Mouse (Mus musculus) kidney, postnatal 14 days (tissue): Measurements from ENCODE around the gene Kif20b.
A peak's percentile ranks its signal among the peaks of the same experiment; 100 is the strongest.

Experiments
- DNase-seq: peaks from one replicate; pipeline ENCODE4 v3.0.0; 2022; ENCODE audit warnings: mixed read lengths

The Kif20b gene

DNA sequence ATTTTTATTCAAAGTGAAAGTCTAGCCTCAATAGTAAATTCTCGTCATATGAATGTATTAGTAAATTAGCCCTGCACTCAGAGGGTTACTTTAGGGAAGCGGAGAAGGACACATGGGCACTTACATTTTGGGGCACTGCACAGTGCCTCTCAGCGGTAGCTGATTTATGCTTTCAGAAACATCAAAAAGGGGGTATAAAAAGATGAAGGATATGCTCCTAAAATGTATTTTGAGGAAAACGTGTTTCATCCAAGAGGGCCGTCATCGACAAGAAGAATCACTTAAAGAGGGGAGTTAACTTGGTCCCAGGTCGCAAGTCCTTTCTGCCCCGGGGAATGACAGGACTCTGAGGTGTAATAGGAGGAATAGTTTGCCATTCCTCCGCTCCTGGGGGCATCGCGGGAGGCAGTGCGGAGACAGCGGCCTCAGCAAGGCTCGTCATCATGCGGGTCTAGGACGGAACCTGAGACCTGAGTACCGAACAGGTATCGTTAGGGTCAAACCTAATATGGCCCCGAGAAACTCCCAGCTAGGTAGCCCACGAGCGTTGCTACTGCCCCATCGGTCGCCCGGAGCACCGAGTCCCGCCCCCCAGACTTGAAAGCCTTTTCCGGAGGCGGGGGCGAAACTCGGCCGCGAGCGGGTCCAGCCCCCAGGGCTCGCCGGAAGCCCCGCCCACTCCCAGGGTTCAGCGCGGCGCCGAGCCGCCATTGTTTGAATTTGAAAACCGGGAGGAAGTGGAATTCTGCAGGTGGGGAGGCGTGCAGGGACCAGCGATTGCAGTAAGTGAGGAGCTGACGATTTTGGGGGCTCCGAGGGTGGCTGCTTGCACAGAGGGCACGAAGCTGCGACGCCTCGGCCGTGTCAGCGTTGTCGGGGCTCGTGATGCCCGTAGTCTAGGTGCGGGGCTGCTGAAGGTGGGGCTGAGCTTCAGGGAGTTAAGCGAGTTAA is at the start of gene Kif20b:
Gene Kif20b, plus strand, starts transcription at position 710 of the 951 bp plus-strand sequence.
- DNase-seq = peak; percentile 93

DNA sequence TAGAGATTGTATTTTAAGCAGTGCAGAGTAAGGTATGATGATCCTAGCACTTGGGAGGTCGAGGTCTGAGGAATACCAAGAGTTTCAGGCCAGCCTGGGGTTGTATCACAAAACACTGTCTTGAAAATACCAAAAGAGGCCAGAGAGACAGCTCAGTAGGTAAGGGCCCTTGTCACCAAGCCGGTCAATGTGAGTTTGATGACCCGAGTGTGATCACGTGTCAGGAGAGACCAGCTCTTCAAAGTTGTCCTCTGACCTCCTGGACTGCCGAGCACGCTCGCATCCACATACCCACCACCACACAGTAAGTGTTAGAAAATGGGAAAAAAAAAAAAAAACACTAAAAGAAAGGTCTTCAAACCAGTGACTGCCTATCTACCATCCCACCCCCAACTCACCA is 45.5 kb upstream of the Kif20b start:
- DNase-seq = peak; percentile 33

DNA sequence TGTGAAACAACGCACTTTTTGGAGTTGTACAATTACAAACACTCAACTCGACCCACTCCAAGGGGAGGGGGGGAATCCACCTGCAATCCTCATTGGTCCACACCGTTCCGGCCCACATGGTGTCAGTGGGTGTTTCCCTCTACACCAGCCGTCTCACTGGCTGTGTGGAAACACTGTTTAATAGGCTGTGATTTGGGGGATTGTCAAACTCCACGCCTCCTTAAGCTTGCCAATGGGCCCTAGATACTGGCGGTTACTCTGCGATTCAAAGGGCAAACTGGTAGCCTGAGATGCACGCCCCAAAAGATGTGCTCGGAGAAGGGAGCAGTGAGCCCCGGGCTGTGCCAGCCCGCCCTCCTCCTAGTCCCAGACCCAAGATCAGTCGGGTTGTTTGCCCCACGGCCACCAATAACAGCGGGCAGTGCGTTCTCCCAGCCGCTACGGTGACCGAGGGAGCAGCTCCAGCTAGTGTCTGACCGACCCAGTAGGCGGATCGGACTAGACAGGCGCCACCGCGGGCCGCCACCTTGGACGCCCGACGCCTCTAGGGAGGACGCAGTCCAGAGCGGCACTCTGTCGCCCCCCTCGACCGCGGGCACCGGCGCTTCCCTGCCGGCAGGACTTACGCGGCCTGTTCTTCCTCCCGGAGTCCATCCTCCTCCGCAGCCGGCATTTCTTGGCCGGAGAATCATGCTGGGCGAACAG is 44.1 kb upstream of the Kif20b start:
- DNase-seq = peak; percentile 95

DNA sequence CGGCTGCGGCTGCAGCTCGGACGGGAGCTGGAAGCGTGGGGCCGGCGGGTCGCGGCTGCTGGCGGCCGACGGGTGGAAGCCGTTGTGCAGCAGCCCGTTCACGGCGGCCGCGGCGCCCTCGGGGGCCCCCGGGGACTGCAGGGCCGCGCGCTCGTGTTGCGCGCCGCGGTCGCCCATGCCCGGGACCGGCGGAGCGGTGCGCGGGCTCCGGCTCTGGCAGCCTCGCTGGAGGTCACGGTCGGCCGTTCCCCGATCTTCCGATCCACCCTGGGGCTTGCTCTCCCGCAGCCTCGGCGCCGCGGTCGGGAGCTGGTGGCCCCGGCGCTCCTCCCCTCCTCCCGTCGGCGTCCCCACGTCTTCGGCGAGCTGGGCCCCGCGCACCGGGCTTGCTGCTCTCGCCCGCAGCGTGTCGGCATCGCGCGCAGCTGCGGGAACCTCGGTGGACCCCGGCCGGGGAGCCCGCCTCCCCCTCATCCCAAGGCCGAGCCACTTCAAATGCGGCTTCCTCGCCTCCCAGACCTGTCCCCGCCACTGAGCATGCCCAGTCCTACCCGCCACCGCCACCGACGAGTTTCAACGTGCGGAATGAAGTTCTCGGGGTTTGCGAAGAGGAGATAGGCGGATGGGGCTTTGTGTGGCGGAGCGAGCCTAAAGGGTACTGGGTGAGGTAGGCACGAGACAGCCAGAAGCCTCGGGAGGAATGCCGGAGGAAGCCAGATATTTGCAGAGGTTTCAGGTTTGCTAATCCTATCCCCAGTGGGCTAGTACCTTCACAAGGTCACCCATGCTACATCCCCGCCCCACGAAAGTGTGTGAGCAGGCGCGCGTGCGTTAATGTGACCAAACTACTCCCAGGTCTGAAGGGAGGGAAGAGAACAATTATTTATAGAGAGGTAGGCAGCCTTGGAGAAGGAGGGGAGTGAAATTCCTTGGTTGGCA is 43.3 kb upstream of the Kif20b start, which contains the start of gene Pank1:
Gene Pank1, minus strand, starts transcription at position 853 of the 939 bp plus-strand sequence.
- DNase-seq = peak; percentile 86

DNA sequence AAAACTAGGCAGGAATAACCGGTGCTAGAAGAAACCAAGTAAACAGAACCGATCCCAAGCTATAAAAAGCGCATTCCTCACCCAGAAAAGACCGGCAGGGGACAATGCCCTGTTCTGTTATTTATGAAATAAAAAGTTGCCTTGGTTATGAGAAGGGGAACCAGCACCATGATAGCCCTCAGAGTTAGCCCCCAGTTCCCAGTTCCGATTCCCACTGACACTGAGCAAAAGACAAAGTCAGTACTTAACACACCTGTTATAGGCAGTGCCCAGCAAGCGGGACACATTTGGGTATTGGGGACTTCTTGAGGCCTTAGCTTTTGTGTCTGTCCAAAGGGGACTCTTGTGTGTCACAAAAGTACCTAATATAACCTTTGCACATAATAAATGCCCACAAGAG is 42.5 kb upstream of the Kif20b start:
- DNase-seq = no peak

DNA sequence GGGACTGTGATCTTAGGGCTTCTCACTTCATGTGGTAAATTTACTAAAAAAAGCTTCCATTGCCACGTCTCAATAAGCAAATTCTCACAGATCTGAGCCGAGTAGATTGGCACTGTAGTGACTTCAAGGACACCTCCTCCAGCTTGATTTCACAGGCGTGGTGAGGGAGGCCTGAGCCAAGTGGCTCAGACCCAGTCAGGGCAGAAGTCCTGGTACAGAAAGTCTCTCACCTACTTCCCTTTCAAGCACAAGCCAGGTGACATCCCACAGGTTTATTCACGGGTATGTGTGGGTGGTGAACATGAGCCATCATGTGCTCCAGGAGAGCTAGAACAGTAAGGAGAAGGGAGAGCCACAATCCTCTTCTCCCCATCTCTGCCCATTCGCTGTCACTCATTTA is 41.0 kb upstream of the Kif20b start:
- no peak for DNase-seq

DNA sequence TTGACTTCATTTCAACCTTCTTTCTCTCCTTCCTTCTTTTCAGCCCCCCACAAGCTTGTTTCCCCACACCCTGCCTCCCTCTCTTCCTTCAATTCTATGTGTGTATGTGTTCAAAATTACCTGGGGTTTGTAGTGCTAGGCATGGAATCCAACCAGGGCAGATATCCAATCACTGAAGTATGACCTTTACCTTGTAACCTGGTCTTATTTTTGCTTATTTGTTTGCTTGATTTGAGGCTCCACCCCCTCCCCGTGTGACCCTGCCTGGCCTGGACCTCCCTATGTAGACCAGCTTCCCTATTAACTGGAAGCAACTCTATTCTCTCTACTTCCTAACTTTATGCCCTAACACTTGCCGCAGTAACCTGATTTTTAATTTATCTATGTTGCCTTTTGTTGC is 39.7 kb upstream of the Kif20b start:
- DNase-seq = no peak

DNA sequence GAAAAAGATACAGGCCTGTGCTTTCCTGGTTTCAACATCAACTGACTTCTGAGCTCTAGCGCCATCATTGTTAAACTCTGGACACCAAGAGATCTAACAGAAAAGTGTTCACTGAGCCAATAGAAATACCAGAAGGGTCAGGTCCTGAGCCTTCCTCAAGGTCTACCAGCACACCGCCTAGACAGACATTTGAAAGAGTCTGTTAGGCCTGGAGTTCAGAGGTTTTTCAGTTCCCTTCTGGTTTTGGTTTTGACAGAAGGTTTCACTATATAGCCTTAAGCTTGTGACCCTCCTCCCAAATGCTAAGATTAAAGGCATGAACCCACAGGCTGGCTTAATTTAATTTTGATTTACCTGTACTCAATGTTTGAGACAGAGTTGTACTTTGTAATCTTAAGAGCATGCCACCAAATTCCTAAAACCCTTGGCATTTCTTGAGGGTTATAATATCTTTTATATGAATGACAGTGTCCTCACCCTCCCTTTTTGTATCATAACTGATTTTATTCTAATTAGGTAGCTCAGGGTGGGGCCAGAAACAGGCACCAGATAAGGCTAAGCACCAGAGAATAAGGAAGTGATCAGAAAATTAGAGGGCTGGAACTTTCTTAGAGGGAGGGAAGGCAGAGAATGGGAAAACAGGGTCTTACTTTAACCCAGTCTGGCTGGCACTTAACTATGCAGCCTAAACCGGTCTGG is 38.5 kb upstream of the Kif20b start:
- DNase-seq = no peak

DNA sequence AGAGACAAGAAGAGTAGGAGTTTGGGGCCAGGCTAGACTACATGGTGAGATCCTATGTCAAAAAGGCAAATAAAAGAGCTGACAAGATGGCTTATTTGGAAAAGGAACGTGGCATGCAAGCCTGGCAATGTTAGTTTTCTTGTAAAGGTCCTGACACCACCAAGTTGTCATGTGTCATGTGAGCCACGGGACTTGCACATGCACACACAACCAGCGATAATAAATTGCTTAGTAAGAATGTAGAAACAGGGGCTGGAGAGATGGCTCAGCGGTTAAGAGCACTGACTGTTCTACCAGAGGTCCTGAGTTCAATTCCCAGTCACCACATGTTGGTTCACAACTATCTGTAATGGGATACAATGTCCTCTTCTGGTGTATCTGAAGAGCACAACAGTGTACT is 35.8 kb upstream of the Kif20b start:
- no peak for DNase-seq

DNA sequence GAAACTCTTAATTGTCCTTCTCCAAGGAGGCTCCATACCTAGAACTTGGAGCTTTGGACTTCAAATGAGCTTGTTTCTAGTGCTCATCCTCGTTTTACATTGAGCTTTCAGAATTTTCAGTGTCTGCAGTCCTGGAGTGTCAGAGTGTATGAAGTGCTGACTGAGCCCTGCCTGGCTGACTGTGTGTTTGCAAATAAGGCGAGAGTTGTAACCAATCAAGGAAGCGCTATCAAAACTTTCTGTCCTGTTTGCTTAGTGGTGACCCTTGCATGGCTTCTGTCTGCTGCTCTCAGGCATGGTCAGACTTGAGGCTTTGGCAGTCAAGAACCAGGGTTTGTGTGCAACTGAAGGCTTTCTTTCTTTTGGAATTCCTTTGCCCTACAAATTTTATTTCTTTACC is 31.2 kb upstream of the Kif20b start:
- DNase-seq = no peak

DNA sequence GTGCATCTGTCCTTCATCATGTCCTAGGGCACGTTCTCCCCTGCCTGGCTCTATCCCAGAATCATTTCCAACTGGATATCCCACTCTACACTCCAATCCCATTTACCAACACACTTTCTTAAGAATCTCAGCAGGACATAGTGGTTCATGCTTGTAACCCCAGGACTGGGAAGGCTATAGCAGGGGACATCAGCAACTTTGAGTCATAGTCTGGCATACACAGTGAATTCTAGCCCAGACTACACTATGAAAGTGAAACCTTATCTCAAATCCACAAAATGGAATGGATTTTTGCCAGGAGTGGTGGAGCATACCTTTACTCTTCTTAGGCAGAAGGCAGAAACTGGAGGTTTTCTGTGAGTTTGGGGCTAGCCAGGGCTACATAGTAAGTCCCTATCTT is 30.6 kb upstream of the Kif20b start:
- DNase-seq = no peak

DNA sequence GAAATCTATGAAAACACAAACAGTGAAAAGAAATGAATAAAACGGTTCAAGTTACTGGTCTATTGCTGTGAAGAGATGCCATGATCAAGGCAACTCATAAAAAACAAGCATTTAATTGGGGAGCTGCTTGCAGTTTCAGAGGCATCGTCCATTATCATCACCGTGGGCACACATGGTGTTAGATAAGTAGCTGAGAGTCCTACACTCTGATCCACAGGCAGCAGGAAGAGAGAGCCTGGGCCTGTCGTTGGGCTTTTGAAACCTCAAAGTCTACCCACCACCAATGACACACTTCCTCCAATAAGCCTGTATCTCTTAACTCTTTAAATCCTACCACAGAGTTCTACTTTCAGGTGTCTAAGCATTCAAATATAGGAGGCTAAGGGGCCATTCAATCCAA is 27.1 kb upstream of the Kif20b start:
- no peak for DNase-seq

DNA sequence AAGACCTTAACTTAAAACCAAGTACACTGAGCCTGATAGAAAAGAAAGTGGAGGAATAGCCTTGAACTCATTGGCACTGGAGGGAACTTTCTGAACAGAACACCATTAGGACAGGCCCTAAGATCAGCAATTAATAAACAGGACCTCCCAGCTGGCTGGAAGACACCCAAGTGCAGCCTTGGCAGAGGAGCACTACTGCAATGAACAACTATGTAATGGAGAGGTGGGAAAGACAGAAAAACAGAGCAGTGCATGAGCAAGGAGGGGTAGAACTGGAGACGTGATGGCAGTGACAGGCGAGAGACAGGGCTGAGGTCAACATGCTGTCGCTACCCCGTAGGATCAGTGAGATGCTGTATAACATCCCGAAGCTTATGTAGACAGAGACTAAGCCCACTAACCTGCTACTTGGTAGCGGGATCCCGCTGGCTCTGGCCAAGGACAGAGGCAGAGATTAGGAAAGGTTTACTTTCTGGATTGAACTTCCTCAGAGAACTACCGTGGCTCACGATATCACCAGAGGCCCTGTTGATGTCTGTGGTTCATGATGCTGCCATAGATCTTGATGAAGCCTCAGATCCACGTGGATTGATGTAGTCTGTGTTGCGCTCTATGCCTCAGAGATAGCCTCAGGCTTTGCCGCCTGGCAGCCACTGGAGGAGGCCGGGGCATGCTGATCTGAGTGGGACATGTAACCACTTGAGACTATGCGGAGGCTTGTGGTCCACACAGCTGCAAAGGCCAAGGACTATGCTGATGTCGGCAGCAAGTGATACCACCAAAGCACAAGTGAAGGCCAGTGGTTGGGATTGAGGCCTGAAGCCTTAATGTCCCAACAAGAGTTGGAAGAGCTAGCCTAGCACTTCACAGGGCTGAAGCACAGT is 24.8 kb upstream of the Kif20b start:
- DNase-seq = no peak

DNA sequence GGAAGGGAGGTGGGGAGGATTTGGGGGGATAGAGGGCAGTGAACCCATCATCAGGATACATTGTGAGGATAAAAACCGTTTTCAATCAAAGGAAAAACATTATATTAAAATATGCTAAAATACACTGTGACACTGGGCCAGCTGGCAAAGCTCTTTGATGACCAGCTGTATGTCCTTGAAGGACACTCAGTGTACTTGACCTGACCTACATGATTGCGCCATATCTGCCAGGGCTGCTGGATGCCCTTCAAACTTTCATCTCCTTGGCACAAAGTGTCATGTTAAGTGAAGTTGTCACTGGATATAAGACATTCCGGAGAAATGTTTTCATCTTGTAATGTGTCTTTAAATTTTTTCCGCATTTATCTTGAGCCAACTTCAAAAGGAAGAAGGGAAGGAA is 23.2 kb upstream of the Kif20b start:
- DNase-seq = no peak

DNA sequence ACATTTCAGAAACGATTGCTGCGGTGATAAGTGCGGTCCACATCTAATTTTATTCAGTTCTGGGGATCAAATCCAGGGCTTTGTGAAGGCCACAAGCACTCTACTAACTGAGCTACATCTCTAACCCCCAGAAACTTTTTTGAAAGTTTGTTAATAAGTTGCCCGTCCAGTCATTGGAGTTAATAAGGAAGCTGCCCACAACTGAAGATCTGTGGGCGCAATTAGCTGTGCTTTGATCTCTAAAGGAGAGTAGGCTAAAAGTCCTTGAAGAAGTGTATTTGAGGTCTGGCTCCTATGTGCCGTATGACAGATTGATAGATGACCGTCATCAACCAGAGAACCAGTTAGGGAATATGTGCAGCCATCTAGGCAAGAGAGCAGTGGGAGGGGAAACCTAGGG is 20.9 kb upstream of the Kif20b start:
- DNase-seq = no peak

DNA sequence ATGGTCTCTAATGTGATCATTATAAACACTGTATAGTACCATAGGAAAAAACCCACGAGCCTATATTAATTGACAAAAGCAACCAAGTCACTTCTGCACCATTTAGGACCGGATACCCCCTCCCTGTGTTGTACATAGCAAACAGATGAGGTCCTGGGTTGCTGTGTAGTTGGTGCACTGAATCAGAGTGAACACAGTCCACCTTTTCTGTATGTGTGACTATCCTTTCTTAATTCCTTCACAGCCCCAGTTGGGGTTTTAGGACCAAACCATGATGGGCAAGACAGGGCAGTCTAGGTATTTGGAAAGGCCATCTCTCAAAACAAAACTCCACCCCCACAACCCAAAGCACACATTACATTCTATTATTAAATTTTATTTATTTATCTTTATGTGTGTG is 20.4 kb upstream of the Kif20b start:
- DNase-seq = no peak

DNA sequence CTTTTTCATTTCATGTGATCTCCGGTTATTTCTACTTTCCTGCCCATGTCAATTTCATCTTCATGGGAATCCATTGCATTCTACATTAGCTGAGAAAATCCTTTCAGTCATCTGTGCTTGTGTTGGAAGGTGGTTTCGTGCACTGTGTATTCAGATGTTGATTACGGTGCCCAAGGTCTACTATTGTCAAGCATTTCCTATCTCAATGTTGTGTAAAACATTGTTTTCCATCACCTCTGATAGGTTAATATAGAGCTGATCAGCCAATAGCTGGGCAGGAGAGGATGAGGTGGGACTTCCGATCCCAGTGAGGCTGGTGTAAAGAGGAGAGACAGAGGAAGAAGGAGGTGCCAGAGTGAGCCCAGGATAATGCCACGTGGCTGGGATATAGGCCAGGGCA is 18.1 kb upstream of the Kif20b start:
- DNase-seq = no peak

DNA sequence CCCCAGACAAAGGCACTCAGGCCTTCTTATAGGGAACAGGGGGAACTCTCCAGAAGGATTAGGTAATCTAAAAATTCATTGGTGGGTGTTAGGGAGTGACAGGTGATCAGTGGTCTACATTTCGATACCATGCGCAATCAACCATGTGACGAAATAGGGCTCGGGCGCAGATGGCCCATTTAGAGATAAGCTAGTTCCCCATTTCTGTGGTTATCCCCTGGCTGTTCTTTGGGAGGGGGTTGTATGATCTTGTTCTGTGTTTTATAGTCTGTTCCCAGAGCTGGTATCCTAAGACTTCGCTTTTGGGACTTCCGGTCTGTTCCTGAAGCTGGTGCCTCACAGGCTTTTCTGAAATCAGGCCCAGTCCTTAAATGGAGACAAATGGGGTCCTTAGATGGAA is 16.7 kb upstream of the Kif20b start:
- no peak for DNase-seq

DNA sequence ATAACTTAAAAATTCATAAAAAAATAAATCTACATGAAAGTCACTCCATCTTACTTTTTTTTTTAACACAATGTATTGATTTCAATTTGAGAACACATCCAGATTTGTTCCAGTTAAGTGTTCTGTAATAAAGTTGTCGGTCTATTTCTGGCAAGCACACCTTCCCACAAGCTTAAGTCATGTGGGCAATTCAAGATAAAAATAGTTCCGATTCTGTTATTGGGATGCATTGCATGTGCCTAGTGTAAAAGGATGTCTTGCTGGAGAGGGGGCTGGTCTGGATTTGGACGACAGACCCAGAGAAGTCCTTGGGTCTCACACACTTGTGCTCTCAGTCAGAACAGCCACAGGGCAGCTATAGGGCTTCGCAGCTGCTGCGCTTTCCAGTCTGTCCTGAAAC is 15.4 kb upstream of the Kif20b start:
- no peak for DNase-seq

DNA sequence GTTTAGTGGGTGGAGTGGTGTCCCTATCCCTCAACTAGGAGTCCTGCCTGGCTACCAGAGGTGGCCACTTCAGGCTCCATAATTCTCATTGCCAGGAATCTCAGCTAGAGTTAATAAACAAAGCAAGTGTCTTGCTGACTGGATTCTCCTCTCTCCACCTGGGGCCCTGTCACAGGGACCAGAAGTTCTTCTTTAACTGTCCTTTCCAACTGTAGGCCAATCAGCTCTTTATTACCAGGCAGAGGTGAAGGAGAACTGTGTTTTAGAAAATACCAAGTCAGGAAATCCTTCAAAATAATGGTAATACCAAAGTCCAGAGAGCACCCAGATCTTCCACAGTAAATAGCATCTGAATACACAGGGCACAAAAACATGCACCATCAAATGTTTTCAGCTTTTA is 9.8 kb upstream of the Kif20b start:
- no peak for DNase-seq

DNA sequence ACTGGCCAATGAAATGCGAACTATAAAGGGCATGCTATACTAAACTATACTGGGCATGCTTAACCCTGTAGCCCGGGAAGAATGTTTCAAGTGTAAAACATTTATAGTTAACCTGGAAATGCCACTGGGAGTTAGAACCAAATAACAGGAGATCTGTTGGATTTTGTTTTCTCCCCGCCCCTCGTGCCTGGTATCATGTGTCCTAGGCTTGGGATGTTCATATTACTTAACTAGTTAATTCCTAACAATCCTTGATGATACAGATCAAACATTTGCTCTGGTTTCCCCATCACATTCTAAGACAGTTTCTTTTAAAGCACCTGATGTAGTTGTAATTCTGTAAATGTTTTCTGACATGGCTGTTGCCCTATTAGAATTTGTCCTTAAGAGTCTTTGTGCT is 2.1 kb upstream of the Kif20b start:
- DNase-seq = no peak
